Mouse (Mus musculus): ENCODE results near the gene Etfbkmt. TPM values are rescaled to one million over a fixed set of nuclear protein-coding genes. Genes with fewer than 3 reads are reported as not detected.
"Not testable (repeated sequence)": the region's sequence is repeated elsewhere in the genome, so short reads cannot be mapped to it uniquely, and the experiment has no call there.

Gene Etfbkmt
- polyA plus RNA-seq, 1 experiment from 2014 or later, result 7.4 TPM

- 92% methylated on average over 2 of the region's 2 CpGs for WGBS
- Histone ChIP-seq H3K9me3 (ENCODE audit: control insufficient read depth, low read length) (no peaks in the 10 kb centered on the region), H3K27me3 (replicated peaks; ENCODE audit: control insufficient read depth, insufficient read depth, low read length) (no peaks in the 10 kb centered on the region), H3K4me2 (ENCODE audit: low read length) (no peak overlapping the region), H3K4me3 (replicated peaks; ENCODE audit: low read length) (no peak overlapping the region), H3K9ac (replicated peaks; ENCODE audit: low read depth, low read length) (no peak overlapping the region), H3K27ac (ENCODE audit: low read length) (no peak overlapping the region), H3K4me1 (replicated peaks; ENCODE audit: control insufficient read depth, insufficient read depth, low read length) (no peaks in the 10 kb centered on the region), H3K36me3 (ENCODE audit: control insufficient read depth, insufficient read depth) (peaks cover 19% of the 10 kb centered on the region)
- no peak for ATAC-seq
Measured at GRCm38 (mm10) chr6:149168436-149168835, 28.8 kb downstream of the Etfbkmt start.

DNA sequence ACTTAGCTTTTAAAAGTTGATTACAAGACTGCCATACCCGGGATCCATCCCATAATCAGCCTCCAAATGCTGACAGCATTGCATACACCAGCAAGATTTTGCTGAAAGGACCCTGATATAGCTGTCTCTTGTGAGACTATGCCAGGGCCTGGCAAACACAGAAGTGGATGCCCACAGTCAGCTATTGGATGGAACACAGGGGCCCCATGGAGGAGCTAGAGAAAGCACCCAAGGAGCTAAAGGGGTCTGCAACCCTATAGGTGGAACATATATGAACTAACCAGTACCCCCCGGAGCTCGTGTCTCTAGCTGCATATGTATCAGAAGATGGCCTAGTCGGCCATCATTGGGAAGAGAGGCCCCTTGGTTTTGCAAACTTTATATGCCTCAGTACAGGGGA is 30.3 kb downstream of the Etfbkmt start:
- not testable (repeated sequence) for ATAC-seq; H3K27ac ChIP-seq (ENCODE audit: low read length); H3K27me3 ChIP-seq (replicated peaks; ENCODE audit: control insufficient read depth, insufficient read depth, low read length); H3K9me3 ChIP-seq (ENCODE audit: control insufficient read depth, low read length); H3K4me2 ChIP-seq (ENCODE audit: low read length); H3K4me3 ChIP-seq (replicated peaks; ENCODE audit: low read length); H3K9ac ChIP-seq (replicated peaks; ENCODE audit: low read depth, low read length); H3K4me1 ChIP-seq (replicated peaks; ENCODE audit: control insufficient read depth, insufficient read depth, low read length)
- 96% methylated on average over 4 of the region's 4 CpGs for WGBS
- peaks cover 16% of the 10 kb centered on the region for H3K36me3 ChIP-seq (ENCODE audit: control insufficient read depth, insufficient read depth)

GRCm38 (mm10) chr6:149173831-149174625 is 34.4 kb downstream of the Etfbkmt start:
- Histone ChIP-seq H3K27me3 (replicated peaks; ENCODE audit: control insufficient read depth, insufficient read depth, low read length) (no peaks in the 10 kb centered on the region), H3K36me3 (ENCODE audit: control insufficient read depth, insufficient read depth) (peaks cover 30% of the 10 kb centered on the region), H3K9ac (replicated peaks; ENCODE audit: low read depth, low read length) (no peak overlapping the region), H3K27ac (ENCODE audit: low read length) (no peak overlapping the region), H3K4me2 (ENCODE audit: low read length) (no peak overlapping the region), H3K9me3 (ENCODE audit: control insufficient read depth, low read length) (peaks cover 7% of the 10 kb centered on the region), H3K4me1 (replicated peaks; ENCODE audit: control insufficient read depth, insufficient read depth, low read length) (no peaks in the 10 kb centered on the region), H3K4me3 (replicated peaks; ENCODE audit: low read length) (no peak overlapping the region)
- 84% methylated on average over 4 of the region's 4 CpGs for WGBS
- ATAC-seq, result no peak

- H3K4me2 ChIP-seq (ENCODE audit: low read length), result no peak overlapping the region
- no peak for ATAC-seq
- peaks cover 7% of the 10 kb centered on the region for H3K9me3 ChIP-seq (ENCODE audit: control insufficient read depth, low read length)
- WGBS, result 84% methylated on average over 3 of the region's 3 CpGs
- H3K36me3 ChIP-seq (ENCODE audit: control insufficient read depth, insufficient read depth), result peaks cover 35% of the 10 kb centered on the region
- no peaks in the 10 kb centered on the region for H3K4me1 ChIP-seq (replicated peaks; ENCODE audit: control insufficient read depth, insufficient read depth, low read length)
- H3K27ac ChIP-seq (ENCODE audit: low read length), result no peak overlapping the region
- H3K9ac ChIP-seq (replicated peaks; ENCODE audit: low read depth, low read length), result no peak overlapping the region
- H3K4me3 ChIP-seq (replicated peaks; ENCODE audit: low read length), result no peak overlapping the region
- H3K27me3 ChIP-seq (replicated peaks; ENCODE audit: control insufficient read depth, insufficient read depth, low read length), result no peaks in the 10 kb centered on the region
Measured at GRCm38 (mm10) chr6:149174932-149175570, 35.4 kb downstream of the Etfbkmt start.

GRCm38 (mm10) chr6:149179064-149179463 is 39.4 kb downstream of the Etfbkmt start:
- H3K9ac ChIP-seq (replicated peaks; ENCODE audit: low read depth, low read length), result no peak overlapping the region
- no peaks in the 10 kb centered on the region for H3K4me1 ChIP-seq (replicated peaks; ENCODE audit: control insufficient read depth, insufficient read depth, low read length)

GRCm38 (mm10) chr6:149184007-149184406 is 44.4 kb downstream of the Etfbkmt start:
- no peak for ATAC-seq
- H3K27me3 ChIP-seq (replicated peaks; ENCODE audit: control insufficient read depth, insufficient read depth, low read length), result no peaks in the 10 kb centered on the region
- H3K4me3 ChIP-seq (replicated peaks; ENCODE audit: low read length), result no peak overlapping the region
- H3K36me3 ChIP-seq (ENCODE audit: control insufficient read depth, insufficient read depth), result peaks cover 20% of the 10 kb centered on the region
- 98% methylated on average over 1 of the region's 1 CpGs for WGBS
- H3K9me3 ChIP-seq (ENCODE audit: control insufficient read depth, low read length), result no peaks in the 10 kb centered on the region
- no peak overlapping the region for H3K4me2 ChIP-seq (ENCODE audit: low read length)
- H3K9ac ChIP-seq (replicated peaks; ENCODE audit: low read depth, low read length), result no peak overlapping the region
- peaks cover 12% of the 10 kb centered on the region for H3K4me1 ChIP-seq (replicated peaks; ENCODE audit: control insufficient read depth, insufficient read depth, low read length)
- no peak overlapping the region for H3K27ac ChIP-seq (ENCODE audit: low read length)

More at GRCm38 (mm10) chr6:149179064-149179463, 39.4 kb downstream of the Etfbkmt start:
- H3K4me3 ChIP-seq (replicated peaks; ENCODE audit: low read length), result no peak overlapping the region
- H3K27ac ChIP-seq (ENCODE audit: low read length), result no peak overlapping the region
- H3K36me3 ChIP-seq (ENCODE audit: control insufficient read depth, insufficient read depth), result peaks cover 45% of the 10 kb centered on the region
- H3K9me3 ChIP-seq (ENCODE audit: control insufficient read depth, low read length), result peaks cover 7% of the 10 kb centered on the region
- no peak for ATAC-seq
- no peaks in the 10 kb centered on the region for H3K27me3 ChIP-seq (replicated peaks; ENCODE audit: control insufficient read depth, insufficient read depth, low read length)
- H3K4me2 ChIP-seq (ENCODE audit: low read length), result no peak overlapping the region

DNA sequence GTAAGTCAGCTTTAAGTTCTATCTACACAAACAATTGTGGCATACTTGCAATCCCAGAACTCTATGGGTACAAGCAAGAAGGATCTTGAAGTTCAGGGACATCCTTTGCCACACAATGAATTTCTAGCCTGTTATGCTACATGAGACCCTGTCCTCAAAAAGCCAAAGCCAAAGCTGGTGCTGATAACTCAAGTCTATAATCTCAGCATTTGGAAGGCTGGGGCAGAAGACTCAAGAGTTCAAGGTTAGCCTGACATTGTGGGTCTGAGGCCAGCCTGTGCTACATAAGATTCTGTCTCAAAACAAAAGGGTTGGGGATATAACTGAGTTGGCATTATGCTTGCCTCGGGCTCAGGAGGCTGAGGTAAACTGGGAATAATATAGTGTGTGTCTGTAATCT is 47.7 kb downstream of the Etfbkmt start:
- Histone ChIP-seq H3K4me1 (replicated peaks; ENCODE audit: control insufficient read depth, insufficient read depth, low read length) (peaks cover 12% of the 10 kb centered on the region), H3K9me3 (ENCODE audit: control insufficient read depth, low read length) (no peaks in the 10 kb centered on the region), H3K27me3 (replicated peaks; ENCODE audit: control insufficient read depth, insufficient read depth, low read length) (no peaks in the 10 kb centered on the region), H3K4me2 (ENCODE audit: low read length) (peak overlapping the region; percentile 76), H3K27ac (ENCODE audit: low read length) (no peak overlapping the region), H3K9ac (replicated peaks; ENCODE audit: low read depth, low read length) (0 out of 2 replicates have a peak overlapping the region, but pooled peaks have one; percentile 18), H3K4me3 (replicated peaks; ENCODE audit: low read length) (peak overlapping the region; percentile 91), H3K36me3 (ENCODE audit: control insufficient read depth, insufficient read depth) (peaks cover 5% of the 10 kb centered on the region)
- ATAC-seq, result no peak
- WGBS, result 64% methylated on average over 1 of the region's 1 CpGs

DNA sequence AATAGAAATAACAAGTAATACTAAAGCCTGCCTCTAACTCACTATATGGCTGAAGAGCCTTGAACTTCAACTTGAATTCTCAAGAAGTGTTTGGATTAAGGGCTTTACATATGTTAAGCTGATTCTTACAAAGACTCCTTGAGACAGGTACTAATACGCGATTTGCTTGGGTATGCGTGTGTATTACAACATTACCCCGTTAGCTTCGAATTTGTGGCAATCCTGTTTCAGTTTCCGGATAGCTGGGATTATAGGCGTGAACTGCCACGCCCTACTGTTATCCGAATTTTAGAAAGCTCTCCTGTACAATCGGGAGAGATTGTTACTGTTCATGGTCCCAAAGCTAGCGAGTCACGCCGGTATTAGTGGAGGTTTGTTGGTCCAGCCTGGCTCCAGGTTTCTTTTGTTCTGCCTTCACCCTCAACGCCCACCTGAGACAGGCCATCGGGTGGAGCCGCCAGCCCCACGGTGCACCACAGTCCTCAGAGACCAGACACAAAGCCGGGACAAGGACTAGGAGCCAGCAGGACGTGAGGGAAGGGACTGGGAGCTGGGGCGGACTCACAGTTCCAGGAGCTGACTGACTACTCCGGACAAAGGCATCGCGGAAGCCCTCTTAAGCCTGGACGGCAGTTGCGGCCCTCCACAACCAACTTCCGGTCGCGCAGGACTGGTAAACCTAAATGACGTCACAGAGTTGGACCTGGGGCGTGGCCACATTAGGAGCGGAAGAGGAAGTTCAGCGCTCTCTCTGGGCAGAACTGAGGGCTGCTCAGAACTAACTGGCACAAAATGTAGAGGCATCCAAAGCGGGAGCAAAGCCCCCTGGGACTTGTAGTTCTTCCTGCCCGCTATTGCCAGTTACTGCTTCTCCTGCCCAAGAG is 48.6 kb downstream of the Etfbkmt start, which contains the start of gene Amn1:
Amn1 (minus strand) TSS at position 672 of the 884 bp plus-strand sequence.
- Histone ChIP-seq H3K4me1 (replicated peaks; ENCODE audit: control insufficient read depth, insufficient read depth, low read length) (peaks cover 12% of the 10 kb centered on the region), H3K9me3 (ENCODE audit: control insufficient read depth, low read length) (no peaks in the 10 kb centered on the region), H3K27ac (ENCODE audit: low read length) (peak within 1 kb of the TSS; percentile 94), H3K27me3 (replicated peaks; ENCODE audit: control insufficient read depth, insufficient read depth, low read length) (no peaks in the 10 kb centered on the region), H3K4me2 (ENCODE audit: low read length) (peak within 1 kb of the TSS; percentile 76), H3K36me3 (ENCODE audit: control insufficient read depth, insufficient read depth) (0 out of 2 replicates have a peak, but pooled peaks cover 3% of the 10 kb centered on the region), H3K4me3 (replicated peaks; ENCODE audit: low read length) (peak within 1 kb of the TSS; percentile 91), H3K9ac (replicated peaks; ENCODE audit: low read depth, low read length) (peak within 1 kb of the TSS; percentile 95)
- under 1% methylated on average over 34 of the region's 34 CpGs for WGBS
- peak; percentile 99 for ATAC-seq

GRCm38 (mm10) chr6:149188925-149189257 is 49.2 kb downstream of the Etfbkmt start:
- H3K27ac ChIP-seq (ENCODE audit: low read length), result 0 out of 2 replicates have a peak overlapping the region, but pooled peaks have one; percentile 9
- H3K4me3 ChIP-seq (replicated peaks; ENCODE audit: low read length), result peak overlapping the region; percentile 91
- 0 out of 2 replicates have a peak, but pooled peaks cover 3% of the 10 kb centered on the region for H3K36me3 ChIP-seq (ENCODE audit: control insufficient read depth, insufficient read depth)
- H3K27me3 ChIP-seq (replicated peaks; ENCODE audit: control insufficient read depth, insufficient read depth, low read length), result no peaks in the 10 kb centered on the region
- WGBS, result 36% methylated on average over 8 of the region's 8 CpGs
- H3K9ac ChIP-seq (replicated peaks; ENCODE audit: low read depth, low read length), result peak overlapping the region; percentile 95
- H3K9me3 ChIP-seq (ENCODE audit: control insufficient read depth, low read length), result no peaks in the 10 kb centered on the region
- H3K4me1 ChIP-seq (replicated peaks; ENCODE audit: control insufficient read depth, insufficient read depth, low read length), result peaks cover 12% of the 10 kb centered on the region
- peak; percentile 80 for ATAC-seq
- H3K4me2 ChIP-seq (ENCODE audit: low read length), result peak overlapping the region; percentile 51
